Comparison of ENCODE assay signal across 16 mouse cellular contexts in genomic region chr6:124511936-124512335, GRCm38 (mm10). TPM values are rescaled to one million over a fixed set of nuclear protein-coding genes. Genes with fewer than 3 reads are reported as not detected.
"Had no signal": no experiment of that assay in that cellular context is flagged by ENCODE, and none has a peak within 500 bp of the region (broad histone marks: within the 10 kb centered on the region; RNA-seq: fewer than 3 reads in every experiment).

No protein-coding gene starts in this region.

- H3K4me3 ChIP-seq: neural tube, embryonic 15.5 days had no signal

- H3K9me3 ChIP-seq: limb, embryonic 15.5 days; lung, embryonic 15.5 days; megakaryocyte, embryonic 14.5 days; neural tube, embryonic 15.5 days had no signal

- H3K4me1 ChIP-seq: lung, embryonic 15.5 days; neural tube, embryonic 15.5 days had no signal

- H3K27ac ChIP-seq: left cerebral cortex, adult 2 months; limb, embryonic 15.5 days; lung, embryonic 15.5 days; macrophage; neural tube, embryonic 15.5 days had no signal

- H3K4me2 ChIP-seq: midbrain, embryonic 11.5 days had no signal

- H3K9ac ChIP-seq: limb, embryonic 15.5 days; neural tube, embryonic 15.5 days had no signal

- H3K27me3 ChIP-seq: limb, embryonic 15.5 days; lung, embryonic 15.5 days; neural tube, embryonic 15.5 days had no signal

- H3K36me3 ChIP-seq: limb, embryonic 15.5 days; lung, embryonic 15.5 days; neural tube, embryonic 15.5 days had no signal

RNA-seq across cellular contexts. Expression of gene C1ra, which starts 0.3 kb away (rescaled TPM):
- polyA plus RNA-seq: midbrain, embryonic 11.5 days had no signal

RNA-seq across cellular contexts. Expression of gene C1rl, which starts 19.0 kb away (rescaled TPM):
- total RNA-seq: midbrain, postnatal 0 days had no signal

RNA-seq across cellular contexts. Expression of gene C1s1, which starts 30.2 kb away (rescaled TPM):
- polyA plus RNA-seq: macrophage had no signal

RNA-seq across cellular contexts. Expression of gene C1rb, which starts 58.2 kb away (rescaled TPM):
- total RNA-seq: layer of hippocampus, postnatal 25 days; midbrain, postnatal 0 days had no signal
- polyA plus RNA-seq: intestine, embryonic 14.5 days; limb, embryonic 11.5 days; limb, embryonic 15.5 days; liver, embryonic 16.5 days; lung, embryonic 15.5 days; macrophage; midbrain, embryonic 11.5 days; midbrain, postnatal 0 days; neural tube, embryonic 11.5 days; neural tube, embryonic 15.5 days; small intestine, adult 2 months; stomach, embryonic 16.5 days; thymus, postnatal 0 days had no signal
